Comparison of ENCODE assay signal across 8 mouse cellular contexts in the genomic region with DNA sequence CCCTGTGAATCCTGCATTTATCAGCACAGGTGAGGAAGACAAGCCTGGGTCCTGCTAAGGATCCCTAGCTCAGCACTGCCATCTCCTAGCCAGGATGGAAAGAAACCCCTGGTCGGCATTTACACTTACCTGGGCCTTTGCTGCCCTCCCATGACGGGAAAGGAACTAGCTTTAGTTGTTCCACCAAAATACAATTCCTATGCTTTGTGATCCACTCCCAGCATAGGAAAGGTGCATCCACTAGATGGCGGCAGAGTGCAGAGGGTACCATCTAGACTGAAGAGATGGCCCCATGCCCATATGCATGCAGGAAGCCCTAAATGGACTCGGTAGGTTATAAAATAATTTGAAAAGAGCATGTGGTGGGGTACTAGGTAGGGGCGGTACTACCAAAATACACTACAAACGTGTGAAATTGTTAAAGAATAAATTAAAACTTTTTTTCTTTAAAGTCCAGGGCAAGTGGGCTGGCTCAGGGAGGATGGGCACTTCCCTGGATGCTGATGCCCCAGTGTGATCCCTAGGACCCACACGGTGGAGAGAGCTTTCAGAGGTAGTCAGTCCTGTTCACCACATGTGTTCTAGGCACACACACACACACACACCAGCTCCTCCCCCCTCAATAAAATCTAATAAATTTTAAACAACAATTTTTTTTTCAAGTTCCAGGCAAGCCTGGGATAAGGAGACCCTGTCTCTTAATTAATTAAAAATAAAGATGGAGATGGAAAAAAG. TPM values are rescaled to one million over a fixed set of nuclear protein-coding genes. Genes with fewer than 3 reads are reported as not detected.
A peak's percentile ranks its signal among the peaks of the same experiment; 100 is the strongest.
DNase-seq lines count a peak whose midpoint lies in the region; ATAC-seq and TF ChIP-seq lines count a peak whose summit lies in the region.

No protein-coding gene starts in this region.

- H3K4me2 ChIP-seq in embryonic facial prominence, embryonic 14.5 days (ENCODE audit: low read depth, low read length), result no peak overlapping the region

- no peaks in the 10 kb centered on the region for H3K9me3 ChIP-seq in embryonic facial prominence, embryonic 14.5 days (ENCODE audit: control insufficient read depth, low read length)

- peaks cover 37% of the 10 kb centered on the region for H3K79me2 ChIP-seq in C2C12 (ENCODE audit: control insufficient read depth, insufficient read depth)
- H3K79me2 ChIP-seq in heart, adult 2 months (replicated peaks; ENCODE audit: control insufficient read depth, insufficient read depth, low read length), result no peaks in the 10 kb centered on the region

- no peaks in the 10 kb centered on the region for H3K27me3 ChIP-seq in C2C12 (ENCODE audit: control insufficient read depth, insufficient read depth, insufficient read length)
- H3K27me3 ChIP-seq in embryonic facial prominence, embryonic 14.5 days (replicated peaks; ENCODE audit: control insufficient read depth, insufficient read depth, low read length), result no peaks in the 10 kb centered on the region
- H3K27me3 ChIP-seq in heart, adult 2 months (ENCODE audit: control insufficient read depth, insufficient read depth, low read length), result no peaks in the 10 kb centered on the region

- no peak overlapping the region for H3K27ac ChIP-seq in embryonic facial prominence, embryonic 14.5 days (replicated peaks; ENCODE audit: low read depth, low read length)
- H3K27ac ChIP-seq in heart, adult 2 months, result no peak overlapping the region

- TF ChIP-seq CTCF in C2C12 (IDR thresholded peaks at IDR 0.05; ENCODE audit: control insufficient read depth, insufficient read depth, insufficient read length), result peak; percentile 56
- peak; percentile 99 for TF ChIP-seq CTCF in heart, adult 2 months (IDR thresholded peaks at IDR 0.05)

- TF ChIP-seq EP300 in heart, adult 2 months (IDR thresholded peaks at IDR 0.05; ENCODE audit: insufficient read depth, low read depth, low read length), result peak; percentile 74

- H3ac ChIP-seq in C2C12 (ENCODE audit: control insufficient read depth, insufficient read length, low read depth), result no peak overlapping the region

- WGBS in embryonic facial prominence, embryonic 14.5 days, result 13% methylated on average over 7 of the region's 7 CpGs
- WGBS in heart, adult 2 months, result 15% methylated on average over 7 of the region's 7 CpGs

- peak; percentile 60 to 80 for DNase-seq in adrenal gland, postnatal 4 days (ENCODE audit: low spot score in 2 of 2)
- DNase-seq in embryonic facial prominence, embryonic 14.5 days (ENCODE audit: low spot score), result peak; percentile 82
- peak; percentile 80 to 84 for DNase-seq in heart, adult 2 months
- DNase-seq in kidney, adult 8-10 months, result peak; percentile 76 to 87
- peak; percentile 84 for DNase-seq in liver
- DNase-seq in spleen, postnatal 4 days (ENCODE audit: low spot score in 2 of 2), result peak; percentile 84 to 95

- H3K79me3 ChIP-seq in C2C12 (ENCODE audit: low read depth), result peaks cover 8% of the 10 kb centered on the region

- H3K36me3 ChIP-seq in C2C12 (ENCODE audit: control insufficient read depth, insufficient read depth), result peaks cover 50% of the 10 kb centered on the region
- peaks cover 67% of the 10 kb centered on the region for H3K36me3 ChIP-seq in embryonic facial prominence, embryonic 14.5 days (ENCODE audit: control insufficient read depth, insufficient read depth, low read length)
- peaks cover 2% of the 10 kb centered on the region for H3K36me3 ChIP-seq in heart, adult 2 months (ENCODE audit: control insufficient read depth, insufficient read depth, low read length)

- intact Hi-C loops in heart, adult 2 months (cut with DNase I), result loop anchor here (1.0 to 5.0 kb wide), 3 partner anchors 88 to 173 kb away; no protein-coding TSS in a partner anchor

- H3K9ac ChIP-seq in embryonic facial prominence, embryonic 14.5 days (ENCODE audit: low read depth, low read length), result no peak overlapping the region
- no peak overlapping the region for H3K9ac ChIP-seq in heart, adult 2 months (ENCODE audit: low read depth, low read length)

- H3K4me1 ChIP-seq in embryonic facial prominence, embryonic 14.5 days (ENCODE audit: control insufficient read depth, insufficient read depth, low read length), result no peaks in the 10 kb centered on the region
- 0 out of 2 replicates have a peak, but pooled peaks cover 2% of the 10 kb centered on the region for H3K4me1 ChIP-seq in heart, adult 2 months (ENCODE audit: control insufficient read depth, insufficient read depth, low read length)

- peak; percentile 76 for ATAC-seq in embryonic facial prominence, embryonic 14.5 days (ENCODE audit: low read depth)
- peak; percentile 85 for ATAC-seq in monocyte, adult 5-6 weeks (replicated peaks; ENCODE audit: insufficient number of reproducible peaks, low FRiP score, low TSS enrichment, poor library complexity, severe bottlenecking)

- no peak overlapping the region for H3K4me3 ChIP-seq in C2C12 (ENCODE audit: insufficient read depth, poor library complexity, severe bottlenecking)
- H3K4me3 ChIP-seq in embryonic facial prominence, embryonic 14.5 days (ENCODE audit: low read depth, low read length), result no peak overlapping the region
- H3K4me3 ChIP-seq in heart, adult 2 months, result no peak overlapping the region

- TF ChIP-seq POLR2A in heart, adult 2 months (IDR thresholded peaks at IDR 0.05; ENCODE audit: insufficient read depth, low read depth, low read length), result no peak

TF ChIP-seq in C2C12, 6 proteins besides CTCF, POLR2A, EP300 and RAD21:
- TF ChIP-seq FOSL1 (IDR thresholded peaks at IDR 0.05; ENCODE audit: insufficient read depth, low read length, poor library complexity, severe bottlenecking), result no peak
- TF ChIP-seq USF1 (IDR thresholded peaks at IDR 0.05; ENCODE audit: low read depth), result no peak
- TF ChIP-seq CEBPB (IDR thresholded peaks at IDR 0.05; ENCODE audit: low read depth), result no peak
- no peak for TF ChIP-seq MAX (IDR thresholded peaks at IDR 0.05)
- TF ChIP-seq MYOG (IDR thresholded peaks at IDR 0.05; ENCODE audit: control insufficient read depth, extremely low read depth, insufficient read length), result no peak
- TF ChIP-seq MYOD1 (IDR thresholded peaks at IDR 0.05; ENCODE audit: control insufficient read depth, insufficient read length, low read depth), result no peak

RNA-seq across cellular contexts. Expression of gene Dad1, which starts 14.7 kb away (rescaled TPM):
- 262 TPM for polyA plus RNA-seq in C2C12 (2012; fragmentation: generic; extraction: Trizol)
- 100 to 1,000 TPM; 195 to 211 TPM for total RNA-seq in adrenal gland, postnatal 4 days (2021)
- polyA plus RNA-seq in embryonic facial prominence, embryonic 14.5 days (2014; fragmentation: Nextera tagmentation; extraction: Ambion mirVana), result 400 and 436 TPM in 2 replicates
- total RNA-seq in heart, adult 2 months (2021), result 100 to 1,000 TPM in 1 of 2 experiments, 10 to 100 TPM in 1; 99.0 to 115 TPM
- 393 and 411 TPM in 2 replicates for polyA plus RNA-seq in heart, adult 2 months (2012; rRNA removed)
- total RNA-seq in monocyte, adult 5-6 weeks (2017), result 55.5 to 125 TPM (median 69.5 TPM) in 3 replicates

RNA-seq across cellular contexts. Expression of gene Abhd4, which starts 14.8 kb away (rescaled TPM):
- polyA plus RNA-seq in C2C12 (2012; fragmentation: generic; extraction: Trizol), result 32.9 TPM
- total RNA-seq in adrenal gland, postnatal 4 days (2021), result 100 to 1,000 TPM; 351 to 353 TPM
- 59.0 and 63.5 TPM in 2 replicates for polyA plus RNA-seq in embryonic facial prominence, embryonic 14.5 days (2014; fragmentation: Nextera tagmentation; extraction: Ambion mirVana)
- total RNA-seq in heart, adult 2 months (2021), result 10 to 100 TPM; 39.2 to 41.8 TPM
- polyA plus RNA-seq in heart, adult 2 months (2012; rRNA removed), result 50.2 and 56.8 TPM in 2 replicates
- 7.7 to 14.8 TPM (median 13.9 TPM) in 3 replicates for total RNA-seq in monocyte, adult 5-6 weeks (2017)

RNA-seq across cellular contexts. Expression of gene Olfr49, which starts 45.6 kb away (rescaled TPM):
- not detected for polyA plus RNA-seq in C2C12 (2012; fragmentation: generic; extraction: Trizol)
- not detected for total RNA-seq in adrenal gland, postnatal 4 days (2021)
- 0.04 TPM in 1 of 2 replicates, not detected in the other for polyA plus RNA-seq in embryonic facial prominence, embryonic 14.5 days (2014; fragmentation: Nextera tagmentation; extraction: Ambion mirVana)
- total RNA-seq in heart, adult 2 months (2021), result not detected
- not detected in 2 replicates for polyA plus RNA-seq in heart, adult 2 months (2012; rRNA removed)
- 0.29 TPM in 1 of 3 replicates, not detected in the others for total RNA-seq in monocyte, adult 5-6 weeks (2017)

Comparison
In these comparisons a context has a peak if more than half of its experiments do, and no peak if none do; other contexts are left out.
1. RNA of gene Abhd4, which starts 14.8 kb away (total RNA-seq): 351 to 353 TPM in adrenal gland, postnatal 4 days; 39.2 to 41.8 TPM in heart, adult 2 months and 7.7 to 14.8 TPM in monocyte, adult 5-6 weeks; every median in the first group is over 4 times any median in the second.
2. Peak in every context shown above with its lines, with median percentiles within 50 percentile points of each other: DNase-seq.